Mouse (Mus musculus) heart, postnatal 0 days (tissue): ENCODE data around the gene Irf5. TPM values are rescaled to one million over a fixed set of nuclear protein-coding genes. Genes with fewer than 3 reads are reported as not detected.

Experiments
- ATAC-seq: fragments of 200-750 bp; cut with Nextera tagmentation; 2 replicates; pipeline ENCODE4 v1.8.0; 2017; ENCODE audit warnings: low read depth, moderate number of reproducible peaks, moderate library complexity; ENCODE audit not compliant: insufficient read depth
- DNase-seq: peaks from one replicate; pipeline ENCODE4 v3.0.0-alpha.2; 2016; ENCODE audit warnings: low spot score
- H3K27ac ChIP-seq: fragments of 300-500 bp; sonication (generic); 2 replicates; pipeline ENCODE4 v1.5.1; 2014; ENCODE audit warnings: low read depth, mild to moderate bottlenecking
- H3K27me3 ChIP-seq: fragments of 300-500 bp; sonication (generic); 2 replicates; pipeline ENCODE4 v1.6.1; 2014; ENCODE audit warnings: low read length, mixed read lengths; ENCODE audit not compliant: control insufficient read depth, insufficient read depth
- H3K36me3 ChIP-seq: fragments of 300-500 bp; sonication (generic); replicated peaks from 2 replicates; pipeline ENCODE4 v1.6.1; 2014; ENCODE audit warnings: low read length, mixed read lengths; ENCODE audit not compliant: control insufficient read depth, insufficient read depth
- H3K4me1 ChIP-seq: fragments of 300-500 bp; sonication (generic); 2 replicates; pipeline ENCODE4 v1.6.1; 2014; ENCODE audit warnings: antibody characterized with exemption; ENCODE audit not compliant: control insufficient read depth, insufficient read depth
- H3K4me2 ChIP-seq: fragments of 300-500 bp; sonication (generic); 2 replicates; pipeline ENCODE4 v1.6.1; 2014; ENCODE audit warnings: low read depth, mild to moderate bottlenecking, low read length, moderate library complexity
- H3K4me3 ChIP-seq: fragments of 300-500 bp; sonication (generic); 2 replicates; pipeline ENCODE4 v1.5.1; 2014; ENCODE audit warnings: low read depth, low read length
- H3K9ac ChIP-seq: fragments of 300-500 bp; sonication (generic); replicated peaks from 2 replicates; pipeline ENCODE4 v1.6.1; 2014; ENCODE audit warnings: low read depth, low read length, mixed read lengths
- H3K9me3 ChIP-seq: fragments of 300-500 bp; sonication (generic); replicated peaks from 2 replicates; pipeline ENCODE4 v1.6.1; 2016; ENCODE audit warnings: low read length; ENCODE audit not compliant: control insufficient read depth
- CTCF ChIP-seq: IDR thresholded peaks from 2 replicates; pipeline ENCODE4 v1.5.1; 2016; ENCODE audit warnings: antibody characterized with exemption, control low read depth, low read depth
- EP300 ChIP-seq: IDR thresholded peaks from 2 replicates; pipeline ENCODE4 v1.6.1; 2016; ENCODE audit warnings: antibody characterized with exemption, low read depth
- WGBS: fragments of 180-500 bp; shearing (Covaris S2); extraction: QIAGEN DNeasy Blood & Tissue Kit; methylation state at CpG from one replicate; pipeline ENCODE4 v1.1.7; 2014; 5-methylcytosine and 5-hydroxymethylcytosine counted together
- polyA plus RNA-seq: library from polyadenylated mRNA; unstranded; fragments of >200 nt; fragmentation: Nextera tagmentation; extraction: Ambion mirVana; gene quantifications from 2 replicates; pipeline ENCODE4 v1.2.1, GENCODE M21; 2015
- total RNA-seq: library from RNA; depleted of rRNA; stranded (reverse); fragments of >200 nt; gene quantifications from 2 replicates; pipeline ENCODE4 v1.2.3, GENCODE M21; 2014; ENCODE audit warnings: low replicate concordance

The Irf5 gene
- total and polyA plus RNA-seq, 2 experiments from 2014 or later = 2.7 to 3.5 TPM

GRCm38 (mm10) chr6:29496270-29496669 is 30.2 kb upstream of the Irf5 start:
- Histone ChIP-seq H3K4me3 (no peak overlapping the region), H3K9me3 (no peaks in the 10 kb centered on the region), H3K4me2 (peak overlapping the region; percentile 6; the same call in 1 of the 2 replicates), H3K9ac (no peak overlapping the region), H3K27ac (no peak overlapping the region), H3K36me3 (no peaks in the 10 kb centered on the region), H3K4me1 (no peaks in the 10 kb centered on the region), H3K27me3 (peaks cover 28% of the 10 kb centered on the region)
- WGBS = 29% methylated on average over 25 of the region's 25 CpGs
- TF ChIP-seq CTCF (no peak), EP300 (no peak)
- DNase-seq = no peak
- ATAC-seq = no peak

DNA sequence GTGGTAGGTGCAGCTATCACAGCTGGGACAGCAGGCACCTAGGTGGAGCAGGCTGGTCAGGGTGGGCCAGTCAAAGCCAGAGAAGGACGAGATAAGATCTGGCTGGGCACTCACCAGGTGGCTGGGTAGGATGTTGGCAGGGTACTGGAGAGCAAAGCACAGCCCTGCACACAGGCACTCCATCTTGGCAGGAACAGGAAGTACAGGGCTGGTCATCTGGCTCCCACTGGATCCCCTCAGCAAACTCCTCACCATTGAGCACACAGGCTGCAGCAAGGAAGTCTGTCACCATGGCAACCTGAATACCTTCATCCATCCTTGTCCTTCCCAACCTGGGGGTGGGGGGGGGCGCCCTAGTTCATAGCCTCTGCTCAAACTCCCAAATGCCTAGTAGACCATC is 28.6 kb upstream of the Irf5 start:
- 28% methylated on average over 2 of the region's 2 CpGs for WGBS
- DNase-seq = no peak
- Histone ChIP-seq H3K4me2 (no peak overlapping the region), H3K27me3 (peaks cover 23% of the 10 kb centered on the region), H3K4me1 (no peaks in the 10 kb centered on the region), H3K4me3 (no peak overlapping the region), H3K9me3 (no peaks in the 10 kb centered on the region), H3K9ac (no peak overlapping the region), H3K27ac (no peak overlapping the region), H3K36me3 (no peaks in the 10 kb centered on the region)
- ATAC-seq = no peak
- TF ChIP-seq CTCF = no peak
- no peak for TF ChIP-seq EP300

GRCm38 (mm10) chr6:29500177-29500576 is 26.2 kb upstream of the Irf5 start:
- TF ChIP-seq EP300 (no peak), CTCF (no peak)
- H3K9me3 ChIP-seq = no peaks in the 10 kb centered on the region
- no peak overlapping the region for H3K27ac ChIP-seq
- no peak for ATAC-seq
- no peaks in the 10 kb centered on the region for H3K36me3 ChIP-seq
- DNase-seq = no peak
- H3K9ac ChIP-seq = no peak overlapping the region
- H3K4me3 ChIP-seq = no peak overlapping the region
- no peak overlapping the region for H3K4me2 ChIP-seq
- no peaks in the 10 kb centered on the region for H3K4me1 ChIP-seq
- 72% methylated on average over 7 of the region's 7 CpGs for WGBS
- peaks cover 23% of the 10 kb centered on the region for H3K27me3 ChIP-seq

GRCm38 (mm10) chr6:29500810-29501209 is 25.6 kb upstream of the Irf5 start:
- Histone ChIP-seq H3K27me3 (peaks cover 18% of the 10 kb centered on the region), H3K27ac (no peak overlapping the region), H3K4me1 (no peaks in the 10 kb centered on the region), H3K4me2 (no peak overlapping the region), H3K9me3 (no peaks in the 10 kb centered on the region), H3K36me3 (no peaks in the 10 kb centered on the region), H3K4me3 (no peak overlapping the region), H3K9ac (no peak overlapping the region)
- no peak for ATAC-seq
- 88% methylated on average over 6 of the region's 6 CpGs for WGBS
- DNase-seq = no peak
- no peak for TF ChIP-seq CTCF
- TF ChIP-seq EP300 = no peak

DNA sequence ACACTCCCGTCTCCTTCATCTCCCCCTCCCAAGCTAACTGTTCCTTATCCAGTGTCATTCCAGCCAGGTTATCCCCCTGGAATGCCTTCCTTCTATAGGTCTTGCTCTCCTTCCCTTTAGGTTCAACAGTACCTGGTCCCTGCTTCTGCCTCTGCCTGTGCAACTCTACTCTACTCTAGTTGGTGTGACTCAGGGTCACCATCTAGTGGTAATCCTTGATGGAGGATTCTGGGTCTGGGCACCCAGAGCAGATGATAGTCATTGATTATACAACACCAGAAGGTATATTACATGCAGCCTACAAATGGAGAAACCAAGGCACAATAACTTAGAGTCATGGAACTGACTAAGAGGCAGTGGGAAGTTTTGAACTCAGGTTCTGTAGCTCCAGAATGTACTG is 24.8 kb upstream of the Irf5 start:
- 91% methylated on average over 1 of the region's 1 CpGs for WGBS
- no peak overlapping the region for H3K4me2 ChIP-seq
- no peak overlapping the region for H3K9ac ChIP-seq
- TF ChIP-seq CTCF (peak; percentile 53), EP300 (no peak)
- no peaks in the 10 kb centered on the region for H3K36me3 ChIP-seq
- H3K27me3 ChIP-seq = peaks cover 14% of the 10 kb centered on the region
- H3K4me1 ChIP-seq = no peaks in the 10 kb centered on the region
- no peak for DNase-seq
- no peaks in the 10 kb centered on the region for H3K9me3 ChIP-seq
- H3K27ac ChIP-seq = no peak overlapping the region
- no peak for ATAC-seq
- no peak overlapping the region for H3K4me3 ChIP-seq

DNA sequence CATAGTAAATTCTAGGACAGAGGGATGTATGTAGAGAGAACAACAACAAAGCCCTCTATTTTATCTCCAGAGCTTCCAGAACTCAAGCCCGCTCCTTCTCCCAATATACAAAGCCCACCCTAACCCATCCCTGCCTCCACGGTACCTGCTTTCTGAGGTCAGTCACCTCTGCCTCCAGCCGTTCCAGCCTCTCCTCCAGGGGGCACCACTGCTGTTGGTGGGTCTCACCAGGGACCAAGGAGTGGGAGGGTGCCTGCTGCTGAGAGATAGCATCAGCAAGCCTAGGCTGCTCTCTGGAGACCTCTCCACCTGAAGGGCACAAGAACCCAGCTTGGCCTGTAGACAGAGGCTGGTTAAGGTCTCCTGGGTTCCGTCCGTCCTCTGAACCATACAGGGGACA is 20.9 kb upstream of the Irf5 start:
- H3K27me3 ChIP-seq = peaks cover 17% of the 10 kb centered on the region
- ATAC-seq = no peak
- 80% methylated on average over 5 of the region's 5 CpGs for WGBS

More for the DNA sequence above, 20.9 kb upstream of the Irf5 start:
- no peaks in the 10 kb centered on the region for H3K9me3 ChIP-seq
- no peak overlapping the region for H3K9ac ChIP-seq
- no peak overlapping the region for H3K4me2 ChIP-seq
- H3K4me1 ChIP-seq = 0 out of 2 replicates have a peak, but pooled peaks cover 18% of the 10 kb centered on the region
- H3K4me3 ChIP-seq = no peak overlapping the region
- H3K36me3 ChIP-seq = no peaks in the 10 kb centered on the region
- DNase-seq = no peak
- no peak for TF ChIP-seq CTCF
- no peak for TF ChIP-seq EP300
- H3K27ac ChIP-seq = no peak overlapping the region
